Mouse (Mus musculus) urinary bladder, adult 18-20 months (tissue): ENCODE measurements at regions not wholly inside any gene's neighbourhood (a gene's known extent, or its start where the extent isn't known, plus 50 kb on each side); places are given as distances from the start of the nearest gene placed in this dataset.
A peak's percentile ranks its signal among the peaks of the same experiment; 100 is the strongest.

ENCODE experiments used
- DNase-seq, 2 experiments: peaks; one replicate each; pipeline ENCODE4 v3.0.0; 2022; ENCODE audit warnings: low spot score in 2 of 2, mixed read lengths in 2 of 2

DNA sequence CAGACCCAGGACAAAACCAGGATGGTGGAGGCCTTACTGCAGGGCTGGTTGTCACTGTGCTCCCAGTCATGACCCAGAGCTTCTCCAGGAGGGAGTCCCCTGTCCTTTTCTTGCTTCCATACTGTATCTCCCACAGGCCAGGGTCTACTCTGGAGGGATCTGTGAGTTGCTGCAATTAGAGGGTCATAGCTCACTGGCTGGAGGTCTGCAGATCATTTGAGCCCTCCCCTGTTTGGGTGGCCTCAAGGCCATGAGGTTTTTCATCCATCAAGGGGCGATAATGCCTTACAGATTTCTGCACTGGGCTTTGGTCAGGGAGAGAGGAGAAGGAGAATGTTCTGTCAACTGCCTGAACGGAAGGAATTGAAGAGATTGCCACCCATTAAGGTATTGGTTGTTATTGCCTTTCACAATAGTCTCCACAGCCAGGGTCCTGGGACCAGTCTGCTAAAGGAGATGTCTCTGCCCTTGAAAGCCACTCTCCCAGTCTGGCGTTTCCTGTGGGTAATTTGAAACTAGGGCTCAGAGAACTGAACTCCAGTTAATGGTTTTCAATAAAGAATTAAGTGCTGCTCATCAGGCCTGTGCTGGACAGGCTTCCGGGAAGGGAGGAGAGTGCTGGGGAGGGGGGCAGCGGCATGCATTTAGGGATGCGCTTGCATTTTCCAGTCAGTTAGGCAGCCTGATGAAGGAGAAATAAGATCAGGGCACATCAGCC is 147.4 kb downstream of the Dmrta2 start:
- DNase-seq, result no peak

DNA sequence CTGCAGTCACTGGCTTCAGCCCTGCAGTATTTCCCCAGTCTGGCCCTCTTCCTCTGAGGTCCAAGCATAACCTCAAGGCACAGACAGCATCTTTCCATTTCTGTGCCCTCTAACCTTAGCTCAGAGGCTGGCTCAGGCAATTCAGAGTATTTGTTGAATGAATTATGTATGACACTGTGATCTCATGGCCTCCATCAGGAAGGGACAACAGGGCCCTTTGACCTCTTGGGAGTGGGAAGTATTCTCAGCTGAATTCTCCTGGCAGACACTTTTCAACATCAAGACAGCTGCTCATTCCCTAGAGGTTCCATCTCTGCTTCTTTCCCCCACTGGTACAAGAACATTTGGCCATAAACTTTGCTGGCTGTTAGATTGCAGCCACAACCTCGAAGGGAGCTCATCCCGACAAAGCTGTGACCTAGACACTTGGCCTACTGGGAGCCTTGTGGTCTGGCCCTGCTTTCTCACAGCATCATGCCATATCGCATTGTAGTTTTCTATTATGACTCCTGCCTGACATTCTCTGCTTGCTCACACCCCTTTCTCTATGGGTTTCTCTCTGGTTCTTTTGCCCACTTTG is 150.2 kb downstream of the Dmrta2 start:
- no peak for DNase-seq

DNA sequence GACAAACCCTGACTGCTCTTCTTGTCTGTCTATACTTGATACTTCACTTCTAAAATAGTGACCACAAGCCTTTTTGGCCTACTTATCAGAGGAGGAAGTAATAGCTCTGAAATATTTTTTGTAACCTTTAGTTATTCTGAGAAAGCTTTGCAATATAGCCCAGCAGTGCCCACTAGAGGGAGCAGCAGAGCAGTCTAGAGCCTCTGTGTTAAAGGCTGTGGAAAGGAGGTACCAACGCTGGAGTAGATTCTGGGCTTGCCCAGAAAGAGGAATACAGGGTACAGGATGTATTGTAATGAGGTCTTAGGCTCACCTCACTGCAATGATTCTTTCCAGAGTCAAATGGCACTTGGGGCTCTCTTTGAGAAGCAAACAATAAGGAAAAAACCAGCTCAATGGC is 151.1 kb downstream of the Dmrta2 start:
- DNase-seq, result peak; percentile 4 to 22

DNA sequence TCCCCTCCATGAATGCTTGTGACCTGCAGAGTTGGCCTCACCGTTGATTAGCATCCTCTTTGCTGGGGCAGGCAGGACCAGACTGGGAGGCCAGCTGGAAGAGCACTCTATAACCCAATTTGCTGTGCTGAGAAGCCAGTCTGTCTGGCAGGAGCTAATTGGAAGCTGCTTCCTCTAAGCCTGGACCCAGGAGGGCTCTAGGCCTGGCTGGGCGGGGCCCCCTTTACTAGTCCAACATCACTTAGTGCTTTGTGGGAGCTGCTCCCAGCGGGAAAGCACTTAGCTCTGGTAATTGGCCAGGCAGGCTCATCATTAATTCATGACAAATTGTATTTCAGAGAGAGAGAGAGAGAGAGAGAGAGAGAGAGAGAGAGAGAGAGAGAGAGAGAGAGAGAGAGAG is 151.7 kb downstream of the Dmrta2 start:
- DNase-seq, result no peak

DNA sequence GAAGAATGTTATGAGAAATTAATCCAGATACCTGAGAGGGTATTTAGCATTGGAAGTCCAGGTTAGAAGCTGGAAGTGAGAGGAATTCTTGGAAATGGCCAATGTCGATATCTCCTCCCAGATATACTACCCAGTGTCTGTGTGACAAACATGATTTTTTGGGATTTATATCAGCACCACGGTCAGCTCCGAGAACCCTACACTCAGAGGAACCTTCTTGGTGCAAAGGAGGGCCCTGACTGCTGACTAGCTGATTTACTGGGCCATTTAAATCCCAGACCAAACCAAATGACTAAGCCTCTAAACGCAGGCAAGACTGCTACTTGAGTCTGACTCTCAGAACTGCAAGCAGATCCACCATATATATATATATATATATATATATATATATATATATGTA is 154.2 kb downstream of the Dmrta2 start:
- no peak for DNase-seq

DNA sequence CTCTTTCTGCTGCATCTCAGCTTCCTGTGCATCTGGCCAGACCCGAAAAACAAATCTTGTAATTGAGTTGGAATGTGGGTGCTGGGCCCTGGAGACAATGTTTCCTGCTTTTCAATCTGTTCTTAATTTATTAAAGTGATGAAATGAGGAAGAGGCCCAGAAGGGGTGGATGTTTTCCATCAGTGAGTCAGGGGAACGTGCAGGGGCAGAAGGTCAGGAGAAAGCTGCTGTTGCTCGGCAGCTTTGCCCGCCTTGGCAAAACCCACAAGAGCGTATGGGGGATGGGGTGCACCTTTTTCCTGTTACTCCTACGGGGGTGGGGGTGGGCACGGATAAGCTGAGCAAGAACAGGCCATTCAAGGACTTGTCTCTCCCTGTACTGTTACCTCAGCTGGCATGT is 156.2 kb downstream of the Dmrta2 start:
- DNase-seq, result no peak

DNA sequence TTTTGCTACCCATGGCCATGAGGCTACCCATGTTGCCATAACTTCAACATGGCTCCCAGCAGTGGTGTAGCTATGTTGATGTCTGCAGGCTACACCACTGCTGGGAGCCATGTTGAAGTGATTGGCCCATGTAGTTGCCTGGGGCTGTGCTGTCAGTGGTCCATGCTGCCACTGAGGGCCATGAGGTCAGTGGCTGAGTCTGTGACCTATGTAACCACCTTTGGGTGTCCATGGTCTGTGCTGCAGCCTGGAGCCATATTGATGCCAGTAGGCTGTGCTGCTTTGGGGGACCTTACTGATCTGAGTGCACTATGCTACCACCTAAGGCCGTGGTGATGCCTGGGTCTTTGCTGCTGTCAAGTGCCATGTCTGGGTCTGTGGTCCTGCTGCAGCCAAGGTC is 167.4 kb downstream of the Dmrta2 start:
- no peak for DNase-seq

DNA sequence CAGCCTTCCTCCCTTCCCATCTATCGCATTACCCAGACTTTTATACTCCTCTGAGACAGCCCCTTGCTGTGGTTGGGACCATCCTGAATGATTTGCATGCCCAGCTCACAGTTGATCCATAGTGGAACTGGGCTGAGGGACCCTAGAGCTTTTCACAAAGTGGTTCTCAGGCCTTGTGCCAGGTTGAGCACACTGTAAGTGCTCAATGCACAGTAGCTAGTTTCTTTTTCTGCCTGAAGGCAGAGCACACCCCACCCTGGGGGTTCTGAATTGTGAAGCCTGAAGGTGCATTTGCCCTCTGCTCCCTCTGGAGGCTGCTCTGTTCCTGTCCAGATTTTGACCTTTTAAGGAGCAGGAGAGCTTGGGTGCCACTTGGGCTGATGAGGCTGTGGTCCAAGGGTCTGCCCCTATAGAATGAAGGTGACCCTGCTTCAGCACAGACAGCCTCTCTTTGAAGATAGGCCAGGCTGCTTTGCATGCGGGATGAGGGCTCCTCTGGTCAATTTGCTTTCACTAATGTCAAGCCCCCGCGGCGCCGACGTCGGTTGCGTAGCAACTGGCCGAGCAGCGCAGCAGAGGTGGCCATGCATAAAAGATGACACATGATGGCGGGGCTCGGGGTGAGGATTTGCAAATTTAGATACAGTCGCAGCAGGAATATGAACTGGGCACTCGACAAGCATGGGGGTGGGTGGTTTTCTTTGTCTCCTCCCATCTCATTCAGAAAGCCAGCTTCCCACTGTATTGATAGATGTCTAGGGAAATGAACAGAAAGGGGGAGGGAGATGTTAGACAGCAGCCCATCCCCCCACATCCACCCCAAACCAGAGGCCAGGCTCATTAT is 174.5 kb downstream of the Dmrta2 start:
- no peak for DNase-seq
